Mouse (Mus musculus) lung, postnatal 0 days (tissue): Measurements from ENCODE around the gene Tmem54. TPM values are rescaled to one million over a fixed set of nuclear protein-coding genes. Genes with fewer than 3 reads are reported as not detected.

ENCODE experiments used
- ATAC-seq: fragments of 200-750 bp; cut with Nextera tagmentation; 2 replicates; pipeline ENCODE4 v1.8.0; 2017; ENCODE audit warnings: moderate library complexity
- DNase-seq: peaks from one replicate; pipeline ENCODE4 v3.0.0-alpha.2; 2016; ENCODE audit warnings: low spot score
- H3K27ac ChIP-seq: fragments of 300-500 bp; sonication (generic); 2 replicates; pipeline ENCODE4 v1.5.1; 2014; ENCODE audit warnings: antibody characterized with exemption, mild to moderate bottlenecking, low read length, mixed read lengths
- H3K27me3 ChIP-seq: fragments of 300-500 bp; sonication (generic); replicated peaks from 2 replicates; pipeline ENCODE4 v1.6.1; 2014; ENCODE audit warnings: low read length, mixed read lengths; ENCODE audit not compliant: insufficient read depth
- H3K36me3 ChIP-seq: fragments of 300-500 bp; sonication (generic); 2 replicates; pipeline ENCODE4 v1.6.1; 2014; ENCODE audit warnings: low read length, mixed read lengths; ENCODE audit not compliant: insufficient read depth
- H3K4me1 ChIP-seq: fragments of 300-500 bp; sonication (generic); 2 replicates; pipeline ENCODE4 v1.6.1; 2014; ENCODE audit warnings: antibody characterized with exemption, low read depth, low read length, mixed read lengths; ENCODE audit not compliant: insufficient read depth
- H3K4me2 ChIP-seq: fragments of 300-500 bp; sonication (generic); replicated peaks from 2 replicates; pipeline ENCODE4 v1.6.1; 2014; ENCODE audit warnings: low read depth, mild to moderate bottlenecking, low read length, moderate library complexity, mixed read lengths
- H3K4me3 ChIP-seq: fragments of 300-500 bp; sonication (generic); 2 replicates; pipeline ENCODE4 v1.5.1; 2014; ENCODE audit warnings: low read depth, low read length
- H3K9ac ChIP-seq: fragments of 300-500 bp; sonication (generic); replicated peaks from 2 replicates; pipeline ENCODE4 v1.6.1; 2014; ENCODE audit warnings: low read depth, mild to moderate bottlenecking
- H3K9me3 ChIP-seq: fragments of 300-500 bp; sonication (generic); 2 replicates; pipeline ENCODE4 v1.6.1; 2016; ENCODE audit warnings: low read length, mixed read lengths
- CTCF ChIP-seq: IDR thresholded peaks from 2 replicates; pipeline ENCODE4 v1.5.1; 2016; ENCODE audit warnings: antibody characterized with exemption, mild to moderate bottlenecking
- EP300 ChIP-seq: IDR thresholded peaks from 2 replicates; pipeline ENCODE4 v1.6.1; 2016; ENCODE audit warnings: antibody characterized with exemption, mild to moderate bottlenecking, control low read depth
- WGBS: fragments of 180-500 bp; shearing (Covaris S2); extraction: QIAGEN DNeasy Blood & Tissue Kit; methylation state at CpG from one replicate; pipeline ENCODE4 v1.1.7; 2014; 5-methylcytosine and 5-hydroxymethylcytosine counted together
- polyA plus RNA-seq: library from polyadenylated mRNA; unstranded; fragments of >200 nt; fragmentation: Nextera tagmentation; extraction: Ambion mirVana; gene quantifications from 2 replicates; pipeline ENCODE4 v1.2.1, GENCODE M21; 2015

Gene Tmem54
- polyA plus RNA-seq, 1 experiment from 2014 or later = 2.4 TPM

DNA sequence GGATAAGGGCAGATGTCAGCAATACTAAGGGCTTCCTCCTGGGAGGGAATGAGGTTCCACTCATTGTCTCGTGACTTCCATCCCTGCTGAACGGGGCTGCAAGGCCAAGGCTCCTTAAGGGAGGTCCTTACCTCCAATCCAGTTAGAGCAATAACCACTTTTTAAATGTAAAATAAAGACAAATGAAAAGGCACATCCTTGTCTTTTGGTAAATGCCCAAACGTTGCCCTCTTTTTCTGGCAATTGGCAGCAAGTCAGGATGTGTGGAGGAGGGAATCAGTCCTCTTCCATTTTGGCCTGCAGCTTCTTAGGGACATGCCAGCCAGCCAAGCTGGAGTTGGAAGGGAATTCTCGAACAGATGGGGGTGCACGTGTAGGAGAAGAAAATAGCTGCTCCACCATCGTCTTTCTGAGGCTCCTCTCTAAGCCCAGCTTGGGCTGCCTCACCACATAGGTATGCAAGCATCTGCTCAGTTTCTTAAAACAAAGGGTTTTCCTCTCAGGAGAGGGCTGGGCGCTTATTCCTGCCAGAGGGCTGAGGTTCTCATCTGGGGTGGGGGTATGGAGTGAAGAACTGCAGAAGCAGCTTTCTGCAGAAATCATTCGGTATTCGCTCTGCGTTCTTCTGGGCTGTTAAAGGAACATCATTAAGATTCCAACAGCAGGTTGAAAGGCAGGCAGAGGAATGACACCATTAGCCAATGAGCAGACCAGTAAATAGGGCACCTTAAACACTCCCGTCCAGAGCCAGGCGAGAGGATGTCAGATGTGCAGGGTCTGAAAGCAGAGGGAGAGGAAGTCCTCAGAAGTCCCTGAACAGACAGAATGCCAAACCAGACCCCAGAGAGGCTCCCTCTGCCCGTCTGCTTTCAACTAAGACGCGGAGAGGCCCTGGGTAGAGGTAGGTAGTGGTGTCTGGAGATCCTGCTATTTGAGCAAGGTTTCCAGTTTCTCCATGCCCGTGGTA is 39.3 kb downstream of the Tmem54 start:
- no peaks in the 10 kb centered on the region for H3K27me3 ChIP-seq
- H3K4me3 ChIP-seq = no peak overlapping the region
- no peak for ATAC-seq
- no peak overlapping the region for H3K9ac ChIP-seq
- no peak for DNase-seq
- H3K27ac ChIP-seq = no peak overlapping the region
- 64% methylated on average over 16 of the region's 16 CpGs for WGBS
- TF ChIP-seq EP300 = no peak
- no peak for TF ChIP-seq CTCF
- no peaks in the 10 kb centered on the region for H3K4me1 ChIP-seq
- H3K36me3 ChIP-seq = no peaks in the 10 kb centered on the region; the same call in 1 of the 2 replicates
- H3K4me2 ChIP-seq = no peak overlapping the region
- H3K9me3 ChIP-seq = no peaks in the 10 kb centered on the region

DNA sequence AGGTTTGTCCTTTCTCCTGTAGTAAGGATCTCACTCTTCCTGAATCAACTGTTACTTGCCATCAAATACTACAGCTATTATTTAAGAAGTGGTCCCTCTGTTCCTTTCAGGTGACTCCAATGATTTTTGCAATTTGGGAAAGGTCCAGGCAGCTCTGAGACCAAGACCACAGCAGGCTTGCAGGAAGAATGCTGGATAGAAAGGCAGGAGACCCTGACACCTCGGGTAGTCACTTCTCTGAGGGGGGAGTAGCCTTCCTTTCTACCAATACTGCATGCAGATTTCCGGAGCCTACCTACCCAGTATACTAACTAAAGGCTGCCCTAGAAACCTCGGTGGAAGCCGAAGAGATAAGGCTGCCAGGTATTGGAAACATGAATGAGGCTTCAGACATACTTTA is 40.1 kb downstream of the Tmem54 start:
- no peak overlapping the region for H3K27ac ChIP-seq
- H3K4me1 ChIP-seq = no peaks in the 10 kb centered on the region
- TF ChIP-seq EP300 (no peak), CTCF (no peak)

DNA sequence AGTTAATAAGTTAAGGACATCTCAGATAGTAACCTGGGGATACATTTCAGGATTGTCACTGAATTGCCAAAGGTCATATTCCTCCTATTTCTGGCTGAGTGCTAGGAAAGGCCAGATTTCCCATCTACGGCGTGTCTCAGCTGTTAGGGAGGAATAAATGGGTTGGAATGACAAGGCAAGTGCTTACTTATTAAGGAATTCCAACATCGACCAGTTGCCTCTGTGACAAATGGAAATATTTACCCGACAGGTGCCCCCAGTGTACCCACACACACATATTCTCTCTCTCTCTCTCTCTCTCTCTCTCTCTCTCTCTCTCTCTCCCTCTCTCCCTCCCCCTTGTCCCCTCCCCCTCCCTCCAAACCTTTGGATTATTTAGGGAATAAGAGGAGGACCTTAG is 40.6 kb downstream of the Tmem54 start:
- ATAC-seq = no peak
- H3K27ac ChIP-seq = no peak overlapping the region

More for the DNA sequence above, 40.1 kb downstream of the Tmem54 start:
- Histone ChIP-seq H3K27me3 (no peaks in the 10 kb centered on the region), H3K4me2 (no peak overlapping the region), H3K9me3 (no peaks in the 10 kb centered on the region), H3K9ac (no peak overlapping the region), H3K36me3 (no peaks in the 10 kb centered on the region; the same call in 1 of the 2 replicates), H3K4me3 (no peak overlapping the region)
- WGBS = 64% methylated on average over 4 of the region's 4 CpGs
- ATAC-seq (no peak), DNase-seq (no peak)

DNA sequence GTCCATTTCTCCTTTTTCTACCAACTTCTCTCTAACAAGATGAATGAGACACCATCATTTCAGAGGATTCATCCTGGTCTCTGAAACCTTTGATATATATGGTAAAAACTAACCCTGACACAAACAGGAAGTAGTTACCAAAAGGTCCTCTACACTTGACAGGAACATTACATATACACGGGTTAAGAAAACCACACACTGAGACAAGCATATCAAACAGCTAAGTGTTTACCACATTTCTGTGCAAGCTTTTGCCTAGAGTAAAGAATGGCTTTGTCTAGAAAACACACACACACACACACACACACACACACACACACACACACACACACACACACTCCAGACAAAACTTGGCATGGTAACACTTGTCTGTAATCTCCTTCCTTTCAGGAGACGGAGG is 41.0 kb downstream of the Tmem54 start:
- DNase-seq = peak; percentile 44

More for the DNA sequence above, 40.6 kb downstream of the Tmem54 start:
- H3K4me2 ChIP-seq = no peak overlapping the region
- H3K9me3 ChIP-seq = no peaks in the 10 kb centered on the region
- no peak overlapping the region for H3K4me3 ChIP-seq
- H3K27me3 ChIP-seq = no peaks in the 10 kb centered on the region
- no peaks in the 10 kb centered on the region; the same call in 1 of the 2 replicates for H3K36me3 ChIP-seq
- H3K9ac ChIP-seq = no peak overlapping the region
- H3K4me1 ChIP-seq = no peaks in the 10 kb centered on the region
- DNase-seq = no peak
- no peak for TF ChIP-seq CTCF
- TF ChIP-seq EP300 = no peak
- 55% methylated on average over 4 of the region's 4 CpGs for whole genome bisulfite sequencing

DNA sequence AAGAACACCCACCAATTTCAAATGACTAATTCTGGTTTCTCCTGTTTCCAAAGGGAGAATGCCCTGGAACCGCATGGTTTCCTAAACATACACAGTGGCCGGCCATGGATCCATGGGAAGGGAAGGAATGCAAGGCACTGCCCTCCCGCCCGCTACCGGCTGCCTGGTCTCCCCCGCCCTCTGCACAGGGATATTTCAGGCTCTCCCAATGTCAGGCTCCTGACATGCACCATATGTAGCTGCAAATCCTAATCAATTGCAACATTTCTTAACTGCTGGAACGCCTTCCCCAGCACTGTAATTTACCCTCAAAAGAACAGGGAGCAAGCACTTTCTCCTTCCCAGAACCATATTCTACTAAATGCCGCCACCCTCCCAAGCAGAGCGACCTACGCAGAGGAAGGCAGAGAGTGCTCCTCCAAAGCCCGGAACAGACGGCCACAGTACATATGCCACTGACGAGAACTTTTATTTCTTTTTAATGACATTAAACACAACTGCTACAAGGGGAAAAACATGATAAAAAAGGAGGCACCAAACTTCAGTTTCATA is 42.3 kb downstream of the Tmem54 start:
- H3K9me3 ChIP-seq = no peaks in the 10 kb centered on the region
- ATAC-seq = peak; percentile 81
- DNase-seq = peak; percentile 85
- H3K4me3 ChIP-seq = no peak overlapping the region
- no peaks in the 10 kb centered on the region for H3K27me3 ChIP-seq
- no peaks in the 10 kb centered on the region for H3K4me1 ChIP-seq
- TF ChIP-seq CTCF (no peak), EP300 (0 out of 2 replicates have a peak, but pooled peaks have one; percentile 13)
- no peak overlapping the region; the same call in 1 of the 2 replicates for H3K27ac ChIP-seq
- peaks cover 7% of the 10 kb centered on the region; the same call in 1 of the 2 replicates for H3K36me3 ChIP-seq
- WGBS = 77% methylated on average over 13 of the region's 13 CpGs
- no peak overlapping the region for H3K9ac ChIP-seq
- no peak overlapping the region; the same call in 1 of the 2 replicates for H3K4me2 ChIP-seq

More for the DNA sequence above, 41.0 kb downstream of the Tmem54 start:
- H3K4me1 ChIP-seq = no peaks in the 10 kb centered on the region
- H3K27me3 ChIP-seq = no peaks in the 10 kb centered on the region
- 27% methylated on average over 2 of the region's 2 CpGs for WGBS
- ATAC-seq = peak; percentile 13; the same call in 1 of the 2 replicates
- H3K36me3 ChIP-seq = no peaks in the 10 kb centered on the region; the same call in 1 of the 2 replicates
- no peak overlapping the region for H3K9ac ChIP-seq
- no peak for TF ChIP-seq CTCF
- TF ChIP-seq EP300 = no peak
- H3K9me3 ChIP-seq = no peaks in the 10 kb centered on the region
- H3K4me3 ChIP-seq = no peak overlapping the region
- H3K27ac ChIP-seq = no peak overlapping the region
- H3K4me2 ChIP-seq = no peak overlapping the region

DNA sequence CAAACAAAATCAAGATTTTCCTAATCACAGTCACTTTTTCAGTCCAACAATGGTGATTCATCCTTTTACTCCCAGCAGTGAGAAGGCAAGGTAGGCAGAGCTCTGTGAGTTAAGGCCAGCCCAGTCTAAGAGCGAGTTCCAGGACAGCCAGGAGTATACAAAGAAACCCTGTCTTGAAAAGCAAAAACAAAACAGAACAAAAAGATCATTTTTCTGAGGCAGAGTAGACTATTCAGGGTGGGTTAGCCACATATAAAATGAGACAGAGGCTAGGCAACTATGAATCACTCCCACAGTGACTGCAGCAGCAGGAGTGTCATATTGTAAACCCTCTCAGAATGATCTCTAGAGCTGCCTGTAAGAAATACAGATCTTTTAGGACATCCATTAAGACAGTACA is 44.0 kb downstream of the Tmem54 start:
- DNase-seq (no peak), ATAC-seq (no peak)
- no peak overlapping the region for H3K9ac ChIP-seq
- H3K9me3 ChIP-seq = no peaks in the 10 kb centered on the region
- H3K36me3 ChIP-seq = peaks cover 7% of the 10 kb centered on the region; the same call in 1 of the 2 replicates
- no peaks in the 10 kb centered on the region for H3K27me3 ChIP-seq
- H3K4me2 ChIP-seq = no peak overlapping the region
- WGBS = 88% methylated on average over 1 of the region's 1 CpGs
- no peak overlapping the region for H3K4me3 ChIP-seq
- TF ChIP-seq CTCF (no peak), EP300 (no peak)
- no peaks in the 10 kb centered on the region for H3K4me1 ChIP-seq
- H3K27ac ChIP-seq = no peak overlapping the region
